Mouse (Mus musculus) midbrain, postnatal 0 days (tissue): Measurements from ENCODE around the gene Olfml2b. TPM values are rescaled to one million over a fixed set of nuclear protein-coding genes. Genes with fewer than 3 reads are reported as not detected.

Experiments
- ATAC-seq: fragments of 200-750 bp; cut with Nextera tagmentation; 2 replicates; pipeline ENCODE4 v1.8.0; 2017; ENCODE audit warnings: moderate number of reproducible peaks, mild to moderate bottlenecking, moderate TSS enrichment, moderate library complexity; ENCODE audit not compliant: low FRiP score
- DNase-seq: peaks from one replicate; pipeline ENCODE4 v3.0.0-alpha.2; 2015; ENCODE audit warnings: low spot score
- H3K27ac ChIP-seq: fragments of 300-500 bp; sonication (generic); 2 replicates; pipeline ENCODE4 v1.5.1; 2014; ENCODE audit warnings: low read depth, mild to moderate bottlenecking, low read length, mixed read lengths
- H3K27me3 ChIP-seq: fragments of 300-500 bp; sonication (generic); 2 replicates; pipeline ENCODE4 v1.6.1; 2014; ENCODE audit warnings: low read length, control low read depth, mixed read lengths; ENCODE audit not compliant: insufficient read depth
- H3K36me3 ChIP-seq: fragments of 300-500 bp; sonication (generic); 2 replicates; pipeline ENCODE4 v1.6.1; 2014; ENCODE audit warnings: low read length, control low read depth, mixed read lengths; ENCODE audit not compliant: insufficient read depth
- H3K4me1 ChIP-seq: fragments of 300-500 bp; sonication (generic); 2 replicates; pipeline ENCODE4 v1.6.1; 2014; ENCODE audit warnings: mild to moderate bottlenecking, control low read depth, antibody characterized with exemption, low read length, mixed read lengths; ENCODE audit not compliant: insufficient read depth
- H3K4me2 ChIP-seq: fragments of 300-500 bp; sonication (generic); 2 replicates; pipeline ENCODE4 v1.6.1; 2014; ENCODE audit warnings: low read depth, mild to moderate bottlenecking, low read length, mixed read lengths; ENCODE audit not compliant: poor library complexity, severe bottlenecking
- H3K4me3 ChIP-seq: fragments of 300-500 bp; sonication (generic); 2 replicates; pipeline ENCODE4 v1.5.1; 2014; ENCODE audit warnings: low read depth, mild to moderate bottlenecking, low read length, moderate library complexity
- H3K9ac ChIP-seq: fragments of 300-500 bp; sonication (generic); replicated peaks from 2 replicates; pipeline ENCODE4 v1.6.1; 2014; ENCODE audit warnings: mild to moderate bottlenecking, low read length, moderate library complexity, mixed read lengths; ENCODE audit not compliant: poor library complexity, severe bottlenecking
- H3K9me3 ChIP-seq: fragments of 300-500 bp; sonication (generic); 2 replicates; pipeline ENCODE4 v1.6.1; 2016; ENCODE audit warnings: low read length, control low read depth
- CTCF ChIP-seq: IDR thresholded peaks from 2 replicates; pipeline ENCODE4 v1.5.1; 2016; ENCODE audit warnings: antibody characterized with exemption, mild to moderate bottlenecking
- WGBS: fragments of 180-500 bp; shearing (Covaris S2); extraction: QIAGEN DNeasy Blood & Tissue Kit; methylation state at CpG from one replicate; pipeline ENCODE4 v1.1.7; 2014; 5-methylcytosine and 5-hydroxymethylcytosine counted together
- polyA plus RNA-seq: library from polyadenylated mRNA; unstranded; fragments of >200 nt; fragmentation: Nextera tagmentation; extraction: Ambion mirVana; gene quantifications from 2 replicates; pipeline ENCODE4 v1.2.1, GENCODE M21; 2015
- total RNA-seq: library from RNA; depleted of rRNA; stranded (reverse); fragments of >200 nt; gene quantifications from 2 replicates; pipeline ENCODE4 v1.2.3, GENCODE M21; 2014; rRNA removed

Gene Olfml2b
- total RNA-seq: 5.9 and 6.1 TPM in 2 replicates
- polyA plus RNA-seq: 3.1 and 3.5 TPM in 2 replicates

- Histone ChIP-seq H3K4me3 (peak within 1 kb of the TSS; percentile 50), H3K36me3 (no peaks in the 10 kb centered on the region), H3K9ac (peak within 1 kb of the TSS; percentile 34), H3K4me1 (peaks cover 10% of the 10 kb centered on the region; the same call in 1 of the 2 replicates), H3K27me3 (no peaks in the 10 kb centered on the region), H3K4me2 (peak within 1 kb of the TSS; percentile 72), H3K9me3 (no peaks in the 10 kb centered on the region), H3K27ac (no peak within 1 kb of the TSS)
- no peak for TF ChIP-seq CTCF
- peak; percentile 93 for ATAC-seq
- peak; percentile 88 for DNase-seq
- 14% methylated on average over 51 of the region's 51 CpGs for WGBS
These were observed at the start of gene Olfml2b for GRCm38 (mm10) chr1:170644255-170645205. TSS of gene Olfml2b (plus strand) at chr1:170644532.

GRCm38 (mm10) chr1:170594575-170594974, 49.8 kb upstream of the Olfml2b start:
- H3K4me2 ChIP-seq: no peak overlapping the region
- H3K4me1 ChIP-seq: no peaks in the 10 kb centered on the region
- no peak overlapping the region for H3K27ac ChIP-seq
- H3K36me3 ChIP-seq: no peaks in the 10 kb centered on the region
- no peak overlapping the region for H3K4me3 ChIP-seq
- TF ChIP-seq CTCF: no peak
- no peaks in the 10 kb centered on the region for H3K9me3 ChIP-seq
- WGBS: 96% methylated on average over 7 of the region's 7 CpGs
- H3K9ac ChIP-seq: no peak overlapping the region
- no peak for ATAC-seq
- DNase-seq: no peak
- H3K27me3 ChIP-seq: no peaks in the 10 kb centered on the region

GRCm38 (mm10) chr1:170605228-170606001, 38.9 kb upstream of the Olfml2b start:
- 74% methylated on average over 21 of the region's 21 CpGs for WGBS
- no peak overlapping the region for H3K27ac ChIP-seq

DNA sequence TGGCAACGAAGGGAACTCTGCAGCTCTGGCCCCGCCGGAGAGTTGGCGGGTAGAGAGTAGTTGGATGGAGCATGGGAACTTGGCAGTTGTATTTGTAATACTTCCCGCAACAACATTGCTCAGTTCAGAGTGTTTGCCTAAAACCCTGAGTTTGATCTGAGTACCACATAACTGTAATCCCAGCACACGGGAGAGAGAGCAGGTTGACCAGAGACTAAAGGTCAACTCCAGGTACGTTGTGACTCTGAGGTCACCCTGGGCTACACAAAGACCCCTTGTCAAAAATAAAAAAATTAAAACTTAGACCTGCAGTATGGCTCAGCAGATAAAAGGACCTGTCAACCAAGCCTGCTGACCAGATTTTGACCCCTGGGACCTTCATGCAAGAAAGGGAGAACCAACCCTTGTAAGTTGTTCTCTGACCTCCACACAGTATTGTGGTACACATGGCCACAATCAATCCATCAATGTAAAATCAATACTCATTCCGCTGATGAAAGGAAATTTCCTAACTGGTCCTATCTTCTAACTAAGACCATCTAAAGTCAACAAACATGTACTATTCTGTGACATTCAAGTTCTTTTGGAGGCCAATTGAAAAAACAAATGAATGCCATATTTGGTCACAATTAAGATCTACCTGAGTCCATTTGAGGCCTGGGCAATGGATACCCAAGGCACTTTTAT, 37.0 kb upstream of the Olfml2b start:
- H3K9ac ChIP-seq: no peak overlapping the region
- 95% methylated on average over 8 of the region's 8 CpGs for WGBS
- no peak for ATAC-seq

More at GRCm38 (mm10) chr1:170605228-170606001, 38.9 kb upstream of the Olfml2b start:
- H3K36me3 ChIP-seq: no peaks in the 10 kb centered on the region
- no peak overlapping the region for H3K9ac ChIP-seq
- no peak for TF ChIP-seq CTCF
- no peak overlapping the region for H3K4me2 ChIP-seq
- ATAC-seq (no peak), DNase-seq (no peak)
- no peaks in the 10 kb centered on the region for H3K9me3 ChIP-seq
- H3K4me3 ChIP-seq: no peak overlapping the region
- H3K4me1 ChIP-seq: no peaks in the 10 kb centered on the region
- H3K27me3 ChIP-seq: no peaks in the 10 kb centered on the region

DNA sequence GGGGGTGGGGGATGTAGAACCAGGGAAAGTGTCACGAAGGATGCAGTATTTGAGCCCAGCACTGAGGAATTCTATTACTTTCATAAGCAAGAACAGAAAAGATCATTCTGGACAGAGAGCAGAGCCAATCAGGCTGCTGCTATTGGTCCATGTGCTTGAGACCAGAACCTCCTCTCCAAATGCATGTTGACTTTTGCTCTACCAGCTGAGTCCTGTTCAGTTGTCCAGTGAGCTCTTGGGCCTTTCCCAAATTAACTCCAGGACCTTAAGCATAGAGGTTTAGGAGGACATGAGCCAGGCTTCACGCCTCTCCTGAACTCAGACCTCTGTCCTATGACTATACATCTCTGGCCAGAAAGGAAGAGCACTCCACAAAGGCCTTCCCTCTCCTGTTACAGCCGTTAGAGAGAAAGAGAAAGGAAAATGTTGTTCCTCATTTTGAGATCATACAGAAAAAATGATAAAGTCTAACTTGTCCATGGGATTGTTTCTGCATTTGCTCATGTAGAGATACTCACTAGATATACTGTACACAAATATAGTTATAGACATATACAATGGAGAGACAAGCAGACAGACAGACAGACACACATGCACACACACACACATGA, 35.8 kb upstream of the Olfml2b start:
- Histone ChIP-seq H3K27ac (no peak overlapping the region), H3K4me2 (no peak overlapping the region), H3K27me3 (no peaks in the 10 kb centered on the region), H3K36me3 (no peaks in the 10 kb centered on the region), H3K4me1 (no peaks in the 10 kb centered on the region), H3K9ac (no peak overlapping the region), H3K9me3 (no peaks in the 10 kb centered on the region), H3K4me3 (no peak overlapping the region)
- 82% methylated on average over 3 of the region's 3 CpGs for WGBS
- no peak for DNase-seq
- ATAC-seq: no peak
- TF ChIP-seq CTCF: no peak

More for the DNA sequence above, 37.0 kb upstream of the Olfml2b start:
- Histone ChIP-seq H3K9me3 (no peaks in the 10 kb centered on the region), H3K4me2 (no peak overlapping the region), H3K27ac (no peak overlapping the region), H3K4me3 (no peak overlapping the region), H3K4me1 (no peaks in the 10 kb centered on the region), H3K36me3 (no peaks in the 10 kb centered on the region), H3K27me3 (no peaks in the 10 kb centered on the region)
- TF ChIP-seq CTCF: no peak
- DNase-seq: no peak
